Mouse (Mus musculus): Measurements from ENCODE around the gene Capn12. TPM values are rescaled to one million over a fixed set of nuclear protein-coding genes. Genes with fewer than 3 reads are reported as not detected.
A peak's percentile ranks its signal among the peaks of the same experiment; 100 is the strongest.
"Not testable (repeated sequence)": the region's sequence is repeated elsewhere in the genome, so short reads cannot be mapped to it uniquely, and the experiment has no call there.

Capn12 gene
- polyA plus RNA-seq, 1 experiment from 2014 or later: 0.31 TPM

- no peak for DNase-seq (ENCODE audit: low spot score)
- WGBS: 62% methylated on average over 9 of the region's 9 CpGs
- Histone ChIP-seq H3K27ac (replicated peaks) (no peak overlapping the region), H3K9me3 (replicated peaks) (peaks cover 10% of the 10 kb centered on the region; the same call in 1 of the 2 replicates), H3K4me3 (no peak overlapping the region), H3K4me1 (peaks cover 21% of the 10 kb centered on the region), H3K27me3 (ENCODE audit: low read depth, poor library complexity, severe bottlenecking) (peaks cover 6% of the 10 kb centered on the region; the same call in 1 of the 2 replicates), H3K36me3 (no peaks in the 10 kb centered on the region)
Measured at GRCm38 (mm10) chr7:28864288-28864750, 16.9 kb upstream of the Capn12 start.

GRCm38 (mm10) chr7:28865481-28866300 lies 15.5 kb upstream of the Capn12 start:
- H3K36me3 ChIP-seq: no peaks in the 10 kb centered on the region
- peaks cover 21% of the 10 kb centered on the region for H3K4me1 ChIP-seq
- peak; percentile 68 for DNase-seq (ENCODE audit: low spot score)
- 48% methylated on average over 33 of the region's 33 CpGs for WGBS
- H3K9me3 ChIP-seq (replicated peaks): peaks cover 9% of the 10 kb centered on the region; the same call in 1 of the 2 replicates
- H3K4me3 ChIP-seq: peak overlapping the region; percentile 37
- peak overlapping the region; percentile 53; the same call in 1 of the 2 replicates for H3K27ac ChIP-seq (replicated peaks)
- H3K27me3 ChIP-seq (ENCODE audit: low read depth, poor library complexity, severe bottlenecking): peaks cover 6% of the 10 kb centered on the region; the same call in 1 of the 2 replicates

GRCm38 (mm10) chr7:28866769-28867507 lies 14.3 kb upstream of the Capn12 start:
- H3K36me3 ChIP-seq: no peaks in the 10 kb centered on the region
- no peak overlapping the region for H3K27ac ChIP-seq (replicated peaks)
- H3K4me3 ChIP-seq: no peak overlapping the region
- H3K27me3 ChIP-seq (ENCODE audit: low read depth, poor library complexity, severe bottlenecking): peaks cover 6% of the 10 kb centered on the region; the same call in 1 of the 2 replicates
- H3K9me3 ChIP-seq (replicated peaks): no peaks in the 10 kb centered on the region
- DNase-seq (ENCODE audit: low spot score): no peak
- WGBS: 94% methylated on average over 28 of the region's 28 CpGs
- H3K4me1 ChIP-seq: peaks cover 21% of the 10 kb centered on the region

GRCm38 (mm10) chr7:28867508-28868340 lies 13.5 kb upstream of the Capn12 start:
- H3K4me3 ChIP-seq: not testable (repeated sequence)
- 30% methylated on average over 23 of the region's 23 CpGs for WGBS

GRCm38 (mm10) chr7:28870901-28871664 lies 10.1 kb upstream of the Capn12 start:
- Histone ChIP-seq H3K4me1 (peaks cover 3% of the 10 kb centered on the region), H3K36me3 (no peaks in the 10 kb centered on the region), H3K9me3 (replicated peaks) (no peaks in the 10 kb centered on the region), H3K4me3 (no peak overlapping the region), H3K27ac (replicated peaks) (no peak overlapping the region), H3K27me3 (ENCODE audit: low read depth, poor library complexity, severe bottlenecking) (no peaks in the 10 kb centered on the region)
- WGBS: 92% methylated on average over 24 of the region's 24 CpGs
- DNase-seq (ENCODE audit: low spot score): no peak

More at GRCm38 (mm10) chr7:28867508-28868340, 13.5 kb upstream of the Capn12 start:
- not testable (repeated sequence) for H3K9me3 ChIP-seq (replicated peaks); H3K27me3 ChIP-seq (ENCODE audit: low read depth, poor library complexity, severe bottlenecking); H3K27ac ChIP-seq (replicated peaks); H3K36me3 ChIP-seq
- peaks cover 21% of the 10 kb centered on the region for H3K4me1 ChIP-seq
- peak; percentile 73 for DNase-seq (ENCODE audit: low spot score)

- 81% methylated on average over 2 of the region's 2 CpGs for WGBS
Measured at GRCm38 (mm10) chr7:28874565-28874964, 6.7 kb upstream of the Capn12 start.

GRCm38 (mm10) chr7:28876099-28876498 lies 5.1 kb upstream of the Capn12 start:
- DNase-seq (ENCODE audit: low spot score): no peak
- Histone ChIP-seq H3K27me3 (ENCODE audit: low read depth, poor library complexity, severe bottlenecking) (no peaks in the 10 kb centered on the region), H3K4me1 (peaks cover 1% of the 10 kb centered on the region), H3K9me3 (replicated peaks) (no peaks in the 10 kb centered on the region), H3K4me3 (no peak overlapping the region), H3K36me3 (no peaks in the 10 kb centered on the region), H3K27ac (replicated peaks) (no peak overlapping the region)
- 87% methylated on average over 4 of the region's 4 CpGs for WGBS

More at GRCm38 (mm10) chr7:28874565-28874964, 6.7 kb upstream of the Capn12 start:
- no peaks in the 10 kb centered on the region for H3K27me3 ChIP-seq (ENCODE audit: low read depth, poor library complexity, severe bottlenecking)
- no peak for DNase-seq (ENCODE audit: low spot score)
- no peaks in the 10 kb centered on the region for H3K36me3 ChIP-seq
- no peaks in the 10 kb centered on the region for H3K4me1 ChIP-seq
- no peak overlapping the region for H3K4me3 ChIP-seq
- no peaks in the 10 kb centered on the region for H3K9me3 ChIP-seq (replicated peaks)
- no peak overlapping the region for H3K27ac ChIP-seq (replicated peaks)

- H3K27ac ChIP-seq (replicated peaks): no peak overlapping the region
- H3K36me3 ChIP-seq: no peaks in the 10 kb centered on the region
- H3K27me3 ChIP-seq (ENCODE audit: low read depth, poor library complexity, severe bottlenecking): no peaks in the 10 kb centered on the region
Measured at GRCm38 (mm10) chr7:28877155-28877554, 4.1 kb upstream of the Capn12 start.

GRCm38 (mm10) chr7:28877856-28878255 lies 3.4 kb upstream of the Capn12 start:
- DNase-seq (ENCODE audit: low spot score): no peak
- H3K4me3 ChIP-seq: no peak overlapping the region
- no peaks in the 10 kb centered on the region for H3K27me3 ChIP-seq (ENCODE audit: low read depth, poor library complexity, severe bottlenecking)
- 93% methylated on average over 4 of the region's 4 CpGs for WGBS
- H3K27ac ChIP-seq (replicated peaks): no peak overlapping the region
- H3K36me3 ChIP-seq: no peaks in the 10 kb centered on the region
- peaks cover 11% of the 10 kb centered on the region for H3K4me1 ChIP-seq
- H3K9me3 ChIP-seq (replicated peaks): no peaks in the 10 kb centered on the region

More at GRCm38 (mm10) chr7:28877155-28877554, 4.1 kb upstream of the Capn12 start:
- Histone ChIP-seq H3K4me1 (peaks cover 11% of the 10 kb centered on the region), H3K4me3 (no peak overlapping the region), H3K9me3 (replicated peaks) (no peaks in the 10 kb centered on the region)
- WGBS: 92% methylated on average over 7 of the region's 7 CpGs
- DNase-seq (ENCODE audit: low spot score): no peak

- no peaks in the 10 kb centered on the region for H3K36me3 ChIP-seq
- no peaks in the 10 kb centered on the region for H3K9me3 ChIP-seq (replicated peaks)
- no peak for DNase-seq (ENCODE audit: low spot score)
- WGBS: 73% methylated on average over 7 of the region's 7 CpGs
- peaks cover 11% of the 10 kb centered on the region for H3K4me1 ChIP-seq
- no peaks in the 10 kb centered on the region for H3K27me3 ChIP-seq (ENCODE audit: low read depth, poor library complexity, severe bottlenecking)
- no peak overlapping the region for H3K27ac ChIP-seq (replicated peaks)
- H3K4me3 ChIP-seq: no peak overlapping the region
Measured at GRCm38 (mm10) chr7:28879606-28880005, 1.6 kb upstream of the Capn12 start.

GRCm38 (mm10) chr7:28880554-28880953 lies 668 bp upstream of the Capn12 start:
- DNase-seq (ENCODE audit: low spot score): no peak
- H3K4me1 ChIP-seq: peaks cover 11% of the 10 kb centered on the region
- H3K27me3 ChIP-seq (ENCODE audit: low read depth, poor library complexity, severe bottlenecking): no peaks in the 10 kb centered on the region
- no peaks in the 10 kb centered on the region for H3K36me3 ChIP-seq
- 83% methylated on average over 10 of the region's 10 CpGs for WGBS
- H3K4me3 ChIP-seq: no peak overlapping the region
- no peaks in the 10 kb centered on the region for H3K9me3 ChIP-seq (replicated peaks)
- no peak overlapping the region for H3K27ac ChIP-seq (replicated peaks)
